Mouse (Mus musculus): Measurements from ENCODE around the gene Scrn2.

DNA sequence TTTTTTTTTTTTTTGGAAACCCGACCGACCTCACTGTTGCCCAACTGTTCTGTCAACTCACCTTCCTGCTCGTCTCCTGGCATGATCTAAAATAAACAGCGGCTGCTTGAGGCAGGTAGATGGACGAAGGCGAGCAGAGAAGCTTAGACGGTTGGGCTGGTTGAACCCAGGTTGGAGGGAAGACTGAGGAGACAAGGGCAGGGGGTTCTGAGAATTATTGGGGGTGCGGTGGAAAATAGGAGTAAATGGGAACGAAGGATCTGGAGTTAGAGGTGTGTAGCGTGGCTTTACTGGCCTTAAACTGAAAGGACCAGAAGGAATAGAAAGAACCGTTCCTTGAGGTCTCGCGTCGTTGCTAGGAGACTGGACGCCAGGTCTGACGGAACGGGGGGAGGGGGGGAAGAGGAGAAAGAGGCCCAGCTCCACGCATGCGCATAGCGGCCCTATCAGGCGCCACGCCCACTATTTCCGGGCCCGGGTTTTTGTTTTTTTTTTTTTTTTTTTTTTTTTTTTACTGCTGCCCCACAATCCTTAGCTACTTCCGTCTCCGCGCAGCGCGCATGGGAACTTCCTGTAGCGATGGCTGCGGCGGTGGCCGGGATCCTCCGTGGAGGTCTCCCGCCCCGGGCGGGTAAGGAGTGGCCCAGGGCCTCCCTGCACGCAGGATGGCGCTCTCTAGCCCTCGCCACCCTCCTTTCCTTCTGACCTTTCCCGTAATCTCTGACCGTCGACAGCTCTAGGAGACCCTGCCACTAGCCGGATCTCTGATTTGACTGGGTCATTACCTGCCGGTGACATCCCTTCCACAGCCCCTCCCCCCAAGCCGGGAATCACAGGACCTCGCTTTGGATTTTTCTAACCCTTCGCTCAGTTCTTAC lies 11.5 kb downstream of the Scrn2 start, which contains the start of the genes Lrrc46 and Mrpl10:
- peak; percentile 56 for TF ChIP-seq POLR2A (IDR thresholded peaks at IDR 0.05; ENCODE audit: extremely low read depth, insufficient read depth, low read length)
- TF ChIP-seq CTCF (IDR thresholded peaks at IDR 0.05; ENCODE audit: low read depth, low read length), result no peak

Data from liver, adult 2 months (tissue).